Mouse (Mus musculus): Measurements from ENCODE around the gene Nuak1.

Nuak1 gene

GRCm38 (mm10) chr10:84447411-84447821, 7.0 kb upstream of the Nuak1 start:
- no peak for DNase-seq (ENCODE audit: low read depth, low spot score)

GRCm38 (mm10) chr10:84446661-84447060, 6.3 kb upstream of the Nuak1 start:
- DNase-seq (ENCODE audit: low read depth, low spot score) = no peak

- DNase-seq (ENCODE audit: low read depth, low spot score) = no peak
These were observed 4.0 kb upstream of the Nuak1 start for GRCm38 (mm10) chr10:84444396-84444795.

DNA sequence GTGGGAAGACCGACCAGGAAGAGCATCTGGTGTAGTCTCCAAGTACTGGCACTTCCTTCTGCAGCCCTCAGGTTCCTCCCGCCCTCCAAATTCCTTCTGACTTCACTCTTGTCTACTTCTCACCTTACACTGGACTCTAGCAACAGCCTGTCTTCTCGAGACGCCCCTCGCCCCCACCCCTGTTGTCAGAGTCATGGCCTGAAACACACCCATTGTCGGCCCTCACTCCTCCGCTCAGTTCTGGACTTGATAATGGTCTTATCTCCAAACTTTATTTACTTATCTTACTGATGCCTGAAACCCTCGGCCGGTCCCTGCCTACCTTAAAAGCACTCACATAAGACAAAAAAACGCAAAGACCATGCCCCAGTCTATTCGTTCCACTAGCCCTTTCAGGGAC, 1.4 kb upstream of the Nuak1 start:
- no peak for DNase-seq (ENCODE audit: low read depth, low spot score)

GRCm38 (mm10) chr10:84441434-84441785, 1.0 kb upstream of the Nuak1 start:
- no peak for DNase-seq (ENCODE audit: low read depth, low spot score)

DNA sequence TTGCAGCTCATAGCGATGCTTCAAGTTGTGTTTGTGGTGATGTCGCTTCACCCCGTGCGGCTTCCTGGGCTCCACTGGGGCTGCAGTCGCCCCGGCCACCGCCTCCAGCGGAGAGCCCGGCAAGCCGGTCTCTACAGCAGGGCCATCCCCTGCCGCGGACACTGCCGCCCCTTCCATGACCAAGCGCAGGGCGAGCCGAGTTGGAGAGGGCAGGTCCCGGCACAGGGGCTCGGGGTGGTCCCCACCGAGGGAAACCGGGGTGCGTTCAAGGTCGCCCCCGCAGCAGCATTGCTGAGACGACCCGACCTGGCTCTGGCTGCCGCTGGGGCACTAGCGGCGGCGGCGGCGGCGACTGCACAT, 236 bp downstream of the Nuak1 start:
- DNase-seq (ENCODE audit: low read depth, low spot score) = no peak

- no peak for DNase-seq (ENCODE audit: low read depth, low spot score)
These were observed 1.2 kb downstream of the Nuak1 start for GRCm38 (mm10) chr10:84439228-84439596.

DNA sequence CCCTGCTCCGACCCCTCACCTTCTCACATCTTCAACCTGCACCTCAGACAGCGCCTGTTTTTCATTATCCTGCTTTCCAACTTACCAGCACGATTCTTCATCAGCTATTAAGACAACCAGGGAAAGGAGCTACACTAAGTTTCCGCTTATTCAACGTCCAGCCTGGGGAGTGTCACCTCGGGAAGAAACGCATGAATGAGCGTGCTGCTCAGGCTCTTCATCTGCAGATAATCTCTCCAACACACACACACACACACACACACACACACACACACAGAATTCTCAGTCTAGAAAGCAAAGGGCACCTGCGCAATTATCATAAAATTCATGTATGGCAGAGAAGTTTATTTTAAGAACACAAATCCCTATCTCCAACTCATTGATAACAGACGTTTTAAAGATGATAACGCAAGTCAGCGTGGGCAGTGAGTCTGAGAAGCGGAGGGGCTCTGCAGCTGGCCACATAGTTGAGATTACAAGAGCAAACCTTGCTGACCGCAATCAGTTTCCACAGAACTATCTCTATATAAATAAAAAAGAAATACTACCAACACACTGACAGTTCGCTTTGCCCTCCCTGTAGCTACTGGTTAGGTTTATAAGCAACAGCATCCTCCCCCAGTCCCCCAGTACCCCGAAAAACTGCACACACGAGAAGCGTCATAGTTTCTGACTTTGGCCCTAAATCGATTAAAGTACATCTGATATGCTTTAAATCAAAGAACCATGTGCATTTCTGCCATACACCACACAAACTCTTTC, 1.8 kb downstream of the Nuak1 start:
- DNase-seq (ENCODE audit: low read depth, low spot score) = no peak

GRCm38 (mm10) chr10:84438049-84438422, 2.4 kb downstream of the Nuak1 start:
- peak; percentile 92 for DNase-seq (ENCODE audit: low read depth, low spot score)

DNA sequence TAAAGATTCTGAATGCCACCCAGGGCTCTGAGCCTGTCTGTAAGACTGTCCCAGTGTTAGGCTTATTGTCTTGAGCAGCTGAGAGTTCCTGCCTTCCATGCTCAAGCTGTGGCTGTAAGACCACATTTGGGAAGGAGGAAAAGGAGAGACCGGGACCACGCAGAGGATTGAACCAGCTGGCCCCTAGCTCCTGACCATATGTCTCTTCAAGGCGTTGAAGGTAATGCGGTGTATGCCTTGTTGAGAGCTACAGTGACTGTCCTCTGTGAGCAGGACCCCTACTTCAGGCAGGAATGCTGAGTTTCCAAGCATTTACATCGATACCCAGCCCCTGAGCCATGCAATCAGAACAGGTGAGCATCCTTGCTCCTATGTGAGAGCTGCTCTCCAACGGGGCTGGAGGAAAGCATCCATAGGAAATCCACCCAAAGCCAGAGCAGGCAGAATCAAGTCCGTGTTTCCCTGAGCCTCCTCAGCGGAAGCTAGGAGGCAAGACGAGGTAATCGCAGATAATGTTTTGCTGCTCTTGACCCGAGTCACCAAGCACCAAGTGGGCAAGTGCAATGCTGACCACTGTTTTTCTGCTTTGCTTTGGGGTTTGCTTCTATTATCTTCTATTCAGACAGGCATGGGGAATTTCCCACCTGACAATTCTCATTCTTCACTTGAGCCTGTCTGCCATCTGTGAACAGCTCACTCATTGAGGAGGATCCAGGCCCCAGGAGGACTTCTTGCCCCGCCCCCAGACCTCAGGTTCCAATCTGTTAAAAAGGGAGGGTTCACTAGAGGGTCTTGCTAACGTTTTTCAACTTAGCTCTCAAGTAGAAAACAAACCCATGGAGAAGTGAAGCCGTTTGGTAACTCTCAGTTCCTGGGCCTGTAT, 3.0 kb downstream of the Nuak1 start:
- peak; percentile 37 for DNase-seq (ENCODE audit: low read depth, low spot score)

- DNase-seq (ENCODE audit: low read depth, low spot score) = no peak
These were observed 4.5 kb downstream of the Nuak1 start for GRCm38 (mm10) chr10:84435930-84436329.

DNA sequence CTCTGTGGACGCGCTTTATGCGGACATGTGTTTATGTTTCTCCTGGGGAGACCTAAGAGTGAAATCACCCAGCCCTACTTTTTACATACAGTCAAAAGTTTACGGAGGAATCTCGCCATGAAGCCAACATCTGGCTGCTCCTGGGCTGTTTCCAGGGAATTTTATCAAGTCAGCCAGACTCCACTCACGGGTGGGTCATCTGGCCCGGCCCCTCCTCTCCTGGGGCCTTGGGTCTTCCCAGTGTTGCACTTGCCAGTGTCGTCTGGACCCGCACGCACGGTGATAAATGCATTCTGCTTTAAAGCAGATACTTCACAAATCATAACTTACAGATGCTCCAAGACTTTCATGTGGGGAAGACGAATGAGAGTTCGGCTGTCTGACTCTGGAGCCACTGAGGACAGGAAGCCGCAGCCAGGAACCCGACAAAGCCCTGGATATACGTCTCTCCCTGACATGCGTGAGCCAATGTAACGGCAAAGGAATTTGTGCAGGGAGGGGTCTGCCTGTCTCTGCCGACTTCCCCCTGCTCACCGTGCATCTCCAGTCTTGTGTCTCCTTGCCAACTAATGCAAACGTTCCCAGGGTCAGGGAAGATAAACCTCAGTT, 7.1 kb downstream of the Nuak1 start:
- DNase-seq (ENCODE audit: low read depth, low spot score) = no peak

- no peak for DNase-seq (ENCODE audit: low read depth, low spot score)
These were observed 16.0 kb downstream of the Nuak1 start for GRCm38 (mm10) chr10:84424374-84424773.

DNA sequence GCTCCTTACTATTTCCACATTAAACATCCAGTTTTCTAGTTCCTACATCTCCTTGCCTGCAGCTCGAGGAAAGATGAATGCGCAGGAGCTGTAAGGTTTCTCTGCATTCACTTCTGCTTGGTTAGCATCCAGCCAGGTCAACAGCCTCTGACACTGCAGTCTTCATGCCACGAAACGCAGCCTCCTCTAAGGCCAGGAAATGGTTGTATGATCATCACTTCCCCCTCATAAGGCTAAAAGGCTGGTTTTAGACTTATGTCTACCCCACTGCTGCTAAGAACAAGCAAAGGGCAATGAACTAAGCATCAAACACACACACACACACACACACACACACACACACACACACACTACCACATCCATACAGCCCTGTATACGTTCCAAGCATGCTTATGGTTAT, 16.5 kb downstream of the Nuak1 start:
- no peak for DNase-seq (ENCODE audit: low read depth, low spot score)

GRCm38 (mm10) chr10:84420589-84420988, 19.8 kb downstream of the Nuak1 start:
- DNase-seq (ENCODE audit: low read depth, low spot score) = no peak

DNA sequence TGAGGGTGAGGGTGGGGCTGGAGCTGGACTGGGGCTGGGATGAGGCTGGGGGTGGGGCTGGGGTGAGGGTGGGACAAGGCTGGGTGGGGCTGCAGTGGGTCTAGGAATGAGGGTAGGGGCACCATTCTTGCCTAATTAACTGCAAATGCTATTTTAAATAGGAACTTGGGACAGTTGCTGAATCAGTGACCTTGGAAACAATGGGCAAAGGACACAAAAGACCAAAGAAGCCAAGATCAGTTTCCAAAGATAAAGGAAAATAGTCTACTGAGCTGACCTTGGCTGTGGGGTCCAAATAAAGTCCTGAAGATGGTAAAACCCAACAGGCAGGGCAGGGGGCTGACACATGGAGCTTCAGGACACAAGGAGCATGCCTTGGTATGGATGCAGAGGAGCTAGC, 22.0 kb downstream of the Nuak1 start:
- DNase-seq (ENCODE audit: low read depth, low spot score) = no peak

- no peak for DNase-seq (ENCODE audit: low read depth, low spot score)
These were observed 23.6 kb downstream of the Nuak1 start for GRCm38 (mm10) chr10:84416752-84417151.

DNA sequence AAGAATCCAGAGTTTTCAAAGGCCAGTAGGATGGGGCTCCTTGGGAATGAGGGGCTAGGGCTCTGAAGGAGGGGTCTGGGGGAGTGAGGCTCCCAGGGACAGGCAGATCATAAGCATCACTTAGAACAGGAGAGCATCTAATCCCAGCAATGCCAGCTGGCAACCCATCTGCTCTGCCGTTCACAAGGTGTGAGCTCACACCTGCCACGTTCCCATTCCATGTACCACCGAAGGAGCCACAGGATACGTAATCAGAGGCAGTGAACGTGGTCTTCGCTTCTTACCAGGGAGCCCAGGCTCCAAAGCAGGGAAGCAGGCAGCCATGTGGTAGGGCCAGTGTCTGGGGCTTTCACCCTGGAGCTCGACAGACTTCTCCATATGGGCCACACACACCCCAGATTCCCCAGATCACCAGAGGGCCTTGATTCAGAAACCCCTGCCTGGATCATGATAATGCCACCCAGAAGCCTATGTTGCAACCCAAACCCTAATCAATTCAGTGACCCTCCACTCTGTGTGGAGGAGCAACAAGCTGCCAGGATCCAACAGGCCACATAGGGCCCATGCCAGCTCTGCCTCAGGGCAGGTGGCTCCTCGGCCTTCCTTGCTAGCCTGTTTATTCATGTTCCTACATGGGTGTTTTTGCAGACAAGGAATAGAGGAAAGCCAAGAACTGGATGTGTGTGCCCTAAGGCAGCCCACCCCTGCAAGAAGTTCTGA, 25.3 kb downstream of the Nuak1 start:
- no peak for DNase-seq (ENCODE audit: low read depth, low spot score)

DNA sequence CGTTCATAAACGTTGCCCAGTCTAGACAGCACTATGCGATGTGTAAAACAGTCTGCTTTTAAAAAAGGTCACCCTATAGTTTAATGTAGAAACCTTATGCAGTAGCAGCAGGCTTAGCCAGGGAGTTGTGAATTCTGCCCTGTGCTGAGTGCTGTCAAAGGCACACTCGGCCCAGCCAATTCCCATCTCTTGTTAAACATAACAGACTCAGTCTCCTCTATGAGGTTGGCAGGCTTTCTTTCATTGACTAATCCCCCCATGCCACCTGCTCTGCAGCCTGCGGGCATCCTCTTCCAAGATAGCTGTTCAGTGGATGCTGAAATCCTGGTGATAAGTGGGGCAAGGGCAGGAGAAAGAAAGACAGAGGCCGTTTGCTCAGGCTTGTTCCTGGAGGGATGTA, 27.1 kb downstream of the Nuak1 start:
- DNase-seq (ENCODE audit: low read depth, low spot score) = no peak

DNA sequence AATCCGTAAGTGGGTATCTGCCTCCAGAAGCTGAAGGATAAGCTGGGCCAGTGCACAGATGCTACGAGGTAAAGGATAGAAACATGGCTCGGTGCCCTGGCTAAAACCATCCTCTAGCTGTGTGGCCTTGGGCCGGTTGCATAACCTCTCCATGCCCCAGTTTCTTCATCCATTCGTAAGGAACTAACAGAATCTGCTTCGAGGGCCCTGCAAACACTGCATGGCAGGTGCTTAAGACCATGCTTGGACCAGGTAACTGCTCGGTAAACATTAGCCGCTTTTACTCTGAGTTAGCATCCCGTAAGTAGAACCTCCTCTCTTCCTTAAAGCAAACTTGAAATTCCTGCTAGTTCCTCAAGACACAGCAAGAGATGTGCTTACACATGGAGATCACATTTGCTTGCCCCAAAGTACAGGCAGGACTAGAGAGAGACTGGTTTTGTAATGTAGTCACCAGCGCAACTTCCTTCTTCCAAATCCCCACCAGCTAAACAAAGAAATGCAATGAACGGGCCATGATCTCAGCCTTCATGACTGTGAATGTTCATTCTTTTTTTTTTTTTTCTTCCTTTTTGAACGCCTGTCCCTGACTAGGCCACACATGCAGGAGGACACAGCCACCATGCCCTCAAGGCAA, 28.0 kb downstream of the Nuak1 start:
- DNase-seq (ENCODE audit: low read depth, low spot score) = no peak
